Mouse (Mus musculus): ENCODE measurements around the gene Siah3. TPM values are rescaled to one million over a fixed set of nuclear protein-coding genes. Genes with fewer than 3 reads are reported as not detected.

Siah3 gene
- polyA plus RNA-seq, 1 experiment, result 0.03 TPM

DNA sequence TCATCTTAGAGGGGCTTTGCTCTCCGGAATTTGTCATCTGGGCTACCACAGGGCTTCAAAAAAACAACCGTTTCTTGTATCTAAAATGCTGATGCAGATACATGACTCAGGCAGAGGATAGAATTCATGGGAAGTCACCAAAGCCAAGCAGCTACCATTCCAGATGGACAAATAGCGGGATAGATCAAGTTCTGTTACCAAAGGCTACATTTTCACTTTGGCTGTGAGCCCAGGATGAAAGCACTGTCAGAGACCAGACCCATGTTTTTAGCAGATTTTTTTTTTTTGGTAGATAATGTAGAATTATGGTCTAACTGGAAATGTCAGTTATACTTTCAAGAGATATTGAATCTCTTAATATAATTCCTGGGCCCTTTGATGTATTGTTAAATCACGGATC is 7.4 kb downstream of the Siah3 start:
- DNase-seq (ENCODE audit: low spot score), result no peak

DNA sequence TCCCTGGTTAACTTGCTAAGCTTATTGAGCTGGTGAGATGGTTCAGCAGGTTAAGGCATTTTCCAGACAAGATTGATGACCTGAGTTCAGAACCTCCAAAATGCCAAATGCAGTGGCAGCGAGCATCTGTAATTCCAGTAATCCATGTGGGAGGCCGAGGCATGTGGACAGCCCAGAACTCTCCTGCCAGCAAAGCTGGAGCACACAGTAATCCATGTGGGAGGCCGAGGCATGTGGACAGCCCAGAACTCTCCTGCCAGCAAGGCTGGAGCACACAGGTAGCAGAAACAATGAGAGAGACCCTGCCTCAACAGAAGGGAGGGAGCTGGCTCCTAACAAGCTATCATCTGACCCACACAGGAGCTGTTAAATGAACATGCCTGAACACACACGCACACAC is 13.2 kb downstream of the Siah3 start:
- DNase-seq (ENCODE audit: low spot score), result no peak

DNA sequence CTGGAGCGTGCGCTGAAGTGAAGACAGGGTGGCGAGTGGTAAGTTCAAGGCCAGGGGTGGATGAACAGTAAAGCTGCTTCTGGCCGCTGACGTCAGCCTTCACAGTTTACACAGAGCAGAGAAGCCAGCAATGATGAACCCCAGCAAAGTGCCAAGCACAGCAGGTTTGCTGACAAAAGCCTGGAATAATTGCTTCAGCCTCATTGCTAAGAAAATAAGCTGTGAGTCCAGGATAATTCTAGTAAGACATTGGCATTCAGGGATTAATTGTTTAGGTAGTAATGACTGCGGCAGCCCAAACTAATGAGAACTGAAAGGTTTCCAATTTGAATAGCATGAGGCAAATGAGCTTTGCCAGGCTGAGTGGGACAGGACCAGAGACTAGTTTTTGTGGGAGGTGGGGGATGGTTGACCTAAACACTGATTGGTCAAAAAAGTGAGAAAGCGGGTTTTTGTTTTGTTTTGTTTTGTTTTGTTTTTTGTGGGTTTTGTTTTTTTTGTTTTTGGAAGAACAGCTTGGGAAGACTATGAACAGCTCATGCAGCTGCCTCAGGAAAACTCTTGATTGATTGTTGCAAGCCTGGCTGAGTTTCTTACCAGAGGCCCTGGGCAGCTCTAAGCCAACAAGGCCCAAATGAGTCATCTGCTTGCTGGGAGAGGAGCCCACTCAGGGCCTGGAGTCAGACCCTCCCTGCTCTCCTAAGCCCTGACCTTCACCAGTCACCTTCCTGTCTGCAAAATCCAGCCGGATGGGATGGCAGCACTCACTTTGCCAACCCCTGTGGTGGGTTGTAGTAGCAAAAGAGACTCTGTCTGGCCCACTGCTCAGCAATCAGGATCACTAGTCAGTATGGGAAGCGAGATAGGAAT is 17.5 kb downstream of the Siah3 start:
- no peak for DNase-seq (ENCODE audit: low spot score)

- no peak for DNase-seq (ENCODE audit: low spot score)
Measured at GRCm38 (mm10) chr14:75475887-75476286, 20.1 kb downstream of the Siah3 start.

DNA sequence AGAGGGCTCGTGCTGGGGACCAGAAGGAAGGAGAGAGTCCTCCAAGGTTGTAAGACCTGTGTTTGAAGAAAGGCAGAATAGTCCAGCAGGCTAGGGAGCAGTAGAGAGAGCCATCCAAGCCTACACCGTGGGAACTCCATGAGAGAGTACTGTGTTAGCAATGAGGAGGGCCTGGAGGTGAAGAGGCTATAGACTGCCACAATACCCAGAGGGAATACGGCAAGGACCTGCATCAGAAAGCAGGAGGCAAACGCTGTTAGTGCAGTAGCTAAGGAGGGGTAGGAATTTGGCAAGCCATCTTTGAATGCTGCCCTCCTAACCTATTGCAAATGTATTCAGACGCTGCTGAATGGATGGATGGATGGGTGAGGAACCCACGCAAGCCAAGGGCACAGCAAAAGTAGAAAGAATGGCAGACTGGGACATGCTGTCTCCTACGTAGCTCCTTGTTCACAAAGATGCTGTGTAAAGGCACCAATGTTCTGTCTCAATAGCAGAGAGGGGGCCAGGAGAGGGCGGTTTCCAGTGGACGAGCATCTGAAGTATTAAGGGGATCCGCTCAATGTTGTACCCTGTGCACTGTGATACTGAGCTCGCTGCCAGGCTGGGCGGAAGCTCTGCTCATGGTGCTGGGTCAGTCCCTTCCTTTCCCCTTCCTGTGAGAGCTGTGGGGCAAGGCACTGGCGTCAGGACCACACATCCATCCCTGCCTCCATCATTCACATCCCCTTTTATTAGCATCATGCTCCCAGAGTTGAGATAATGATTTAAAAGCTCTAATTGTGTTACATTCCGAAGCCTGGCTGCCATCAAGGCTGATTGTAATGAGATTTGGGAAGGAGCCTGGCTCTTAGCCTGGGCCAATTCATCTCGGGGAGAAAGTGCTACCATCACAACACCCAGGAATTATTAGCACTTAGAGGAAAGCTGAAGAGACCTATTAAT is 26.7 kb downstream of the Siah3 start:
- no peak for DNase-seq (ENCODE audit: low spot score)

- DNase-seq (ENCODE audit: low spot score), result no peak
Measured at GRCm38 (mm10) chr14:75483176-75483546, 27.4 kb downstream of the Siah3 start.

- DNase-seq (ENCODE audit: low spot score), result no peak
Measured at GRCm38 (mm10) chr14:75487932-75488331, 32.1 kb downstream of the Siah3 start.

- no peak for DNase-seq (ENCODE audit: low spot score)
Measured at GRCm38 (mm10) chr14:75493555-75494194, 37.9 kb downstream of the Siah3 start.

- no peak for DNase-seq (ENCODE audit: low spot score)
Measured at GRCm38 (mm10) chr14:75494926-75495325, 39.1 kb downstream of the Siah3 start.

DNA sequence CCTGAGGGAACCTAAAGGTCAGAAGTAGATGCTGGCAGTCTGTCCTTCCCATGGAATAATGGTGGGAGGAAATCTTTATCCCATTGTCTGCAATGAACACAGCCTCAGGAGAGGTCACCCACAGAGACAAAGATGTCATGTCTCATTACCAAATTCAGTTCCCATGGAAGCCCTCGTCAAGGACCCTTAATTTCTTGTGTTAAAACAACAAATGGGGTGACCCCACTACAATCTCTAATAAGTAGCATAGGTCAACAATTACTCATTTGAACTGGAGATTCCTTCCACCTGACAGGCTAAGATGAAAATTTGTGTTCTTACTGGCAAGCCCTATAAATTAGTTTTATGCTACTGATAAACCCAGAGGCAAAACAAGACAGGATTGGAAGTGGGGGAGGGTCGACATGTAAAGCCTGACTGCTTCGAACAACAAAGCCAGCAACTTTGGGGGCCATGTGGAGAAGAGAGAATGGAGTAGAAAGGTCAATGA is 45.8 kb downstream of the Siah3 start:
- no peak for DNase-seq (ENCODE audit: low spot score)

DNA sequence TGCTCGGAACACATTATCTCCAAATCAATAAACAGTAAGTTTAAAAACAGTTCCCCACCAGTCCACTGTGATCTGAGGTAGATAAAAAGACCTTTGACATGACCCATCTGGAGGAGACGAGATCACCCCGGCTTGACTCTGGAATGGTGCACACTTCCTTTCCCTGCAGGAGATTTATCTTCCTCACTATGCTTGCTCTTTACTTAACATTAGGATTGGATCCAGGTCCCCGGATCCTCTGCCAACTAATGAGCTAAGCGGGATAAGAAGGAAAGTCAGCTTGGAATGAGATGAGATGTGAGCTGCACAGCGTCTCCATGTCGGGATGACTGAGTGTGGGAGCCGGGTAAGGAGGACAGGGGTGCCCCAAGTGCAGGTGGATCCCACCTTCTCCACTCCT is 46.7 kb downstream of the Siah3 start:
- DNase-seq (ENCODE audit: low spot score), result no peak

DNA sequence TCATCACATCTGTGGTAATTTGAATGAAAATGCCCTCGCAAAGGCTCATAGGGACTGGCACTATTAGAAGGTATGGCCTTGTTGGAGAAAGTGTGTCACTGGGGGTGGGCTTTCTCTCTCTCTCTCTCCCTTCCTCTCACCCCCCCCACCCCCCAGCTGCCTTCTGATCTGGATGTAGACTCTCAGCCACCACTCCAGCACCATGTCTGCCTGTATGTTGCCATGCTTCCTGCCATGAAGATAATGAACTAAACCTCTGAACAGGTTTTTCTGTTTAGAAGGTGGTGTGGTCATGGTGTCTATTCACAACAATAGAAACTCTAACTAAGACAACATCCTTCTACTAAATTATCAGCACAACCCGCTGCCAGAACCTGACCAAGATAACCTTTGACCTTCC is 48.5 kb downstream of the Siah3 start:
- DNase-seq (ENCODE audit: low spot score), result no peak

DNA sequence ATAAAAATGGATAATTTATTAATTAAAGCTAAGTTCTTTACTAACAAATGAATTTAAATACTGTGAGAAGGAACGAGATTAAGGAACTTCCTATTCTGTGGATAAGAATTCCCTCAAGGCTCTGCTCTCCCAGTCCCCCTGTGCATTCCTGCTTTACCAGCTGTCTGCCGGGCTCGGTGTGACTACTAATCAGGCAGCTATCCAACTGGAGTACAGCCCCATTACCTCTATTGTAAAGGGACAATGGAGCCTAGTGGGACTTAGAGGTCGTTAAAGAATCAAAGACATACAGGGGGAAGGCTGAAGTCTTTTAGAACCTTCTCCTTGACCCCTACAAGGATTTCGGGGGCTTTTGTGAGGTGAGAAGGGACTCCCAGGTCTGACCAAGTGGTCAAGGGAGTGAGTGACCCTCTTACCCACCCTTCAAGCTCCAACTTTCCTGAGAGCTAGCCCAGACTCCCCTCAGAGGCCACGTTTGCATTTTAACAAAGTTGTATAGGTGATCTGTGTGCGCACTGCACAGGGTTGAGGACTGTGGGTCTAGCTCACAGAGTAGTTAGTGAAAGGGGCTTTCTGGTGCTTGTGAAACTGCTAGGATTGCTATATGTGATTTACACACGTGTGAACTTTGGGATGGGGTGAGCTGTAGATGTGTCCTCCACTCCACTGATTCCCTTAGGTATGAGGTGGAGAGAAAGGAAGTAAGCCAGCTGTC is 49.5 kb downstream of the Siah3 start:
- DNase-seq (ENCODE audit: low spot score), result no peak

DNA sequence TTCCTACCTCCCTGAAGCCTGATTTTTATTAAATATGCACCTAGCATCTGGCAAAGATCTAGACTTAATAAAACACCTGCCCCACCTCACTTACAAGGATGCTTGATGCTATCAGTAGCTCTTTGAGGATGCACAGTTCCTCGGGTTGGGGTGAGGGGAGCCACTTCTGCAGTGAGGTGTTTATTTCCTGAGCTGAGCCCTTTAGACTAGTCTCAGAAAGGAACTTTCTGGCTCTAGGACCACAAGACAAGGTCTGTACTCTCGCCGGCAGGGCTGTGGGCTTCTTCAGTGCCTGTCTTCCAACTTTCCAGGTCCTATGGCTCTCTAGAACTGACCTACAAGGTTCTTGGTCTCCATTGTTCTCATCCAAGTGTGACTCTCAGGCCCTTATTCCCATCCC is 50.5 kb downstream of the Siah3 start:
- no peak for DNase-seq (ENCODE audit: low spot score)

DNA sequence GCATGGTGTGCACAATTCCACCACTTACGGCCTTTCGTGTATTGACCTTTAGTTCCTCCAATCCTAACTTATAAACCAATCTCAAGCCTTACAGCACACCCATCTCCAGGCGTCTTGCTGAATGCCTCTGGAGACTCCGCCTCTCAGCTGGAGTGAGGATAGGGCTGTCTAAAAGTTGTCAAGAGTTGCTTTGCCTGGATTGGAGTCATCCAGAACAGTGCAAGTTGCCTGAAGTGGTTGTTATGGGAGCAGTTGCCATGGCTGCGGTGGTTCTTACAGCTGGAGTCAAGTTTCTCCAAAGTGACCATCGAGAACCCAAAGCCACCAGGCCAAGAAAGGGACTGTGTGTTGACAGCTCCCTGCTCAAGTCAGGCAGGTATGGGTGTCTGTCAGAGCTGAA is 54.3 kb downstream of the Siah3 start:
- no peak for DNase-seq (ENCODE audit: low spot score)

DNA sequence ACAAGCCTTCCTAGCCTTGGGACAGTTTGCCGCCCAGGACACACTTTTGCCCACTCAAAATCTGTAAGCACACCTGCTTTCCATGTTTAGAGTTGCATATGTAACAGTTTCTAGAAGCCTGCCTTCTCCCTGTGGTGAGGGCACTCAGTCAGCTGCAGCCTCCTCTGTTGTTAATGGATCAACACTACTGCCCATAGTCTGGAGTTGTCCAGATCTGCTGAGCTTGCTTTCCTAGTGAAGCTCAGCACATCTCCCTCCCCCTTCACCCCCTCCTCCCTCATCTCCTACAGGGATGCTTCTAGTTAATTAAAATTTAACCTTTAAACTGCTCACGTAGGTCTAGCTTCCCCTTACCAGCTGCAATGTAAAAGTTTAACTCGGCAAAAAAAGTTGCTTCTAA is 57.2 kb downstream of the Siah3 start:
- no peak for DNase-seq (ENCODE audit: low spot score)

DNA sequence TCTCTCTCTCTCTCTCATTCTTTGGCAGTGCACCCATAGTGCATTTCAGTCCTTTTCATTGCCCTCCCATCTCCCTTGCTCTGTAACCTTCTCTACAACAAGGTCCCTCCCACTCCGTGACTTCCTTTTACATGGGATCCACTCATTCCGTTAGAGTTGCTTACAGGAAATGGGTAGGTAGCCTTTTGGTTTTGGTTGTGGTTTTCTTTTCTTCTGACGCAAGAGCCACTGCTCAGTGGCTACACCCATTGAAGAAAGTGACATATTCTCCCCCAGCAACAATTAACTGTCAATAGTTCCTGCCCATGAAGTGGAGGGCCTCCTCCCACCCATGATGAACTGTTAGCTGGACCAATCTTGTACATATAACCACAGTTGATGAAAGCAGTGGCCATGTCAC is 60.4 kb downstream of the Siah3 start:
- no peak for DNase-seq (ENCODE audit: low spot score)

DNA sequence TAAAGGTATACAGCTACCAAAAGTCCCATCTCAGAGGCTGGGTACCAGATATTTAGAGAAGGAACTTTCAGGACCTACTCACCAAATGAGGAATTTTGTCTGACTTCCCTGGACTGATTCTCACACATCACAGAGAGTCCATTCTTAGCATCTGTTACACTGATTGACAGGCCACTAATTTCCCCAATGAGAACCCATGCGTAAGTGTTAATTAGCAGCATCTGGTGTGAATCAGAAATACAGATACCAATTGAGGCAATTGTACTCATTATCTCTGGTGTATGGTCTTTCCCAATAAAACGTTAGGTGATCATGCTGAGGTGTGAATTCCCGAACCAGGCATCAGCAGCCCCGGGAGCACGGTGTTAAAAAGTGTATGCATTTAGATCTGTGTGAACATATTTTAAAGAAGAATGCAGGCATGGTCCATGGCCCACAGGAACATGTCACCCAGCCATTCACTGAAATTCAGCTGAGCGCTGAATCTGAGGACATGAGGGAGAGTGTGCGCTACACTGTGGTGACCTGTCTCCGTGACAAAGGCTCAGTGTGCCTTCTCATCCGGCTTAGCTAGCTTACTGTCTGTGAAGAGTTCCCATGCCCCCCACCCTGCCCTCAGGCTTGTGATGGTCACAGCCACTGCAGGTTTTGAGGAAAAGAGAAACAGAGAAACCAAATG is 61.3 kb downstream of the Siah3 start:
- no peak for DNase-seq (ENCODE audit: low spot score)

GRCm38 (mm10) chr14:75518196-75518887 is 62.6 kb downstream of the Siah3 start:
- no peak for DNase-seq (ENCODE audit: low spot score)

GRCm38 (mm10) chr14:75518899-75519298 is 63.1 kb downstream of the Siah3 start:
- no peak for DNase-seq (ENCODE audit: low spot score)
